Mouse (Mus musculus): ENCODE measurements around the gene Cbx8.

DNA sequence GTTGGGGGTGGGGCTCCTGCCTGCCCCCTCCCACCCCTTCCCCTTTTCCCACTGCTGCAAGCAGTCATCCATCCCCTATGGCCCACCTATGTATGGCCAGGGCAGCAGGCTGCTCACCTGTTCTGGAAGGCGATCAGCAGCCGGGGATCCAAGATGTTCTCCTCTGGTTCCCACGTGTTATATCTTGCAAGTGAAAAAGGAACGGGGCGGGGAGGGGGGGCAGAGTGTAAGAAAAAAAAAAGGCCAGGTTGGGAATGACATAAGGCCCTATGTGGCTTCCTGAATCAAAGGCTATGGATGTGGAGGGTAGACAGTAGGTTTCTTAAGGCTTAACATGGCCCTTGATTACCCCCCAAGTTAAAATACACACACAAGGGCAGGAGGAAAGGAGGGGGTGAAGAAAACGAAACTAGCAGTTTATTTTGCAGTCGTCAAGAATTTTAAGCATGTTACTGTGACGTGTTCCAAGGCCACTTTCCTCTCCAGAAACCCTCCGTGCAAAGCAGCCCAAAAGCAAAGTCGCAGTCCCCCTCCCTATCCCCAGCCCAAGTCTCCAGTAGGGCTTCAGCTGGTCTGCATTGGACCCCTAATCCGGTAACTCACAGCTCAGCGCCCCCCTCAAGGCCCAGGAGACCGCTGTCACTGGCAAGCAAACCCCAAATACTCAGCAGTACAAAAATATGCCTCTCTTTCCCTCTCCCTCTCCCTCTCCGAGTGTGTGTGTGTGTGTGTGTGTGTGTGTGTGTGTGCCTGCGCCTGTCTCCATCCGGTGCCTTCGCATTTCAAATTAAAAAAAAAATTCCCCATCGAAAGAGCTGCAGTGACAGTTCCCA is 43.9 kb upstream of the Cbx8 start:
- no peak for TF ChIP-seq CTCF (IDR thresholded peaks at IDR 0.05; ENCODE audit: control insufficient read depth, insufficient read depth, low read length)
- no peak for TF ChIP-seq POLR2A (IDR thresholded peaks at IDR 0.05; ENCODE audit: borderline replicate concordance, control insufficient read depth, low read depth, low read length)

Measured in bone marrow, adult 2 months (tissue).